Mouse (Mus musculus) CH12.LX (cell line): ENCODE measurements around the gene Wfdc21.

Experiments
- CTCF ChIP-seq, 2 experiments: IDR thresholded peaks in 1 of 2; conservative IDR thresholded peaks in 1 of 2; 2 replicates each; pipeline ENCODE4 v1.5.1; 2011 to 2012; ENCODE audit warnings: low read depth in 2 of 2, low read length in 2 of 2, improper control_type of control experiment in 1 of 2, inconsistent platforms in 1 of 2, mild to moderate bottlenecking in 1 of 2, moderate library complexity in 1 of 2
- EP300 ChIP-seq: IDR thresholded peaks from 2 replicates; pipeline ENCODE4 v1.6.1; 2011; ENCODE audit warnings: low read length, improper control_type of control experiment
- MEF2A ChIP-seq: IDR thresholded peaks from 2 replicates; pipeline ENCODE4 v1.6.1; 2014; ENCODE audit warnings: low read depth, mild to moderate bottlenecking, inconsistent platforms, low read length, improper control_type of control experiment, borderline replicate concordance
- POLR2A ChIP-seq: IDR thresholded peaks from 2 replicates; pipeline ENCODE4 v1.6.1; 2011; ENCODE audit warnings: low read depth, mild to moderate bottlenecking, improper control_type of control experiment, low read length

GRCm38 (mm10) chr11:83728757-83729432 is 17.8 kb upstream of the Wfdc21 start:
- TF ChIP-seq MEF2A (no peak), CTCF (conservative IDR thresholded peaks at IDR 0.05 in 1 of 2, IDR thresholded peaks at IDR 0.05 in 1 of 2; ENCODE audit: low read depth in 2 of 2, low read length in 2 of 2) (peak; percentile 60 to 86; a peak in 3 of 4 replicates), EP300 (no peak), POLR2A (no peak)
